Mouse (Mus musculus) liver, adult (tissue): Measurements from ENCODE around the gene Kcnab1.

Experiments used
- GATA4 ChIP-seq: IDR thresholded peaks from 2 replicates; pipeline ENCODE4 v1.6.1; 2014; ENCODE audit warnings: mild to moderate bottlenecking, low read length; ENCODE audit not compliant: insufficient replicate concordance

Kcnab1 gene

GRCm38 (mm10) chr3:65175819-65176218 lies 66.6 kb downstream of the Kcnab1 start:
- TF ChIP-seq GATA4 = no peak

GRCm38 (mm10) chr3:65176846-65177245 lies 67.7 kb downstream of the Kcnab1 start:
- TF ChIP-seq GATA4 = no peak

GRCm38 (mm10) chr3:65187833-65188698 lies 78.9 kb downstream of the Kcnab1 start:
- no peak for TF ChIP-seq GATA4

GRCm38 (mm10) chr3:65200611-65201010 lies 91.4 kb downstream of the Kcnab1 start:
- no peak for TF ChIP-seq GATA4

- TF ChIP-seq GATA4 = no peak
Measured at GRCm38 (mm10) chr3:65203361-65204117, 94.4 kb downstream of the Kcnab1 start.

GRCm38 (mm10) chr3:65204356-65205075 lies 95.3 kb downstream of the Kcnab1 start:
- TF ChIP-seq GATA4 = no peak

GRCm38 (mm10) chr3:65205539-65206020 lies 96.4 kb downstream of the Kcnab1 start:
- no peak for TF ChIP-seq GATA4

GRCm38 (mm10) chr3:65213725-65214124 lies 104.5 kb downstream of the Kcnab1 start:
- TF ChIP-seq GATA4 = no peak

GRCm38 (mm10) chr3:65214635-65215034 lies 105.5 kb downstream of the Kcnab1 start:
- TF ChIP-seq GATA4 = no peak

- TF ChIP-seq GATA4 = no peak
Measured at GRCm38 (mm10) chr3:65217673-65218579, 108.7 kb downstream of the Kcnab1 start.

- TF ChIP-seq GATA4 = no peak
Measured at GRCm38 (mm10) chr3:65220287-65220686, 111.1 kb downstream of the Kcnab1 start.

- no peak for TF ChIP-seq GATA4
Measured at GRCm38 (mm10) chr3:65223635-65224034, 114.5 kb downstream of the Kcnab1 start.

GRCm38 (mm10) chr3:65230978-65231377 lies 121.8 kb downstream of the Kcnab1 start:
- TF ChIP-seq GATA4 = no peak

- no peak for TF ChIP-seq GATA4
Measured at GRCm38 (mm10) chr3:65231419-65232090, 122.4 kb downstream of the Kcnab1 start.

- TF ChIP-seq GATA4 = no peak
Measured at GRCm38 (mm10) chr3:65249023-65249422, 139.8 kb downstream of the Kcnab1 start.
